Mouse (Mus musculus) CD4-positive, CD25-positive, alpha-beta regulatory T cell, adult 2 months (primary cell): ENCODE data around the gene Mylk3.

Experiments used
- DNase-seq: peaks from one replicate; pipeline ENCODE4 v3.0.0-alpha.2; 2012; ENCODE audit warnings: low read depth, low spot score

The Mylk3 gene

DNA sequence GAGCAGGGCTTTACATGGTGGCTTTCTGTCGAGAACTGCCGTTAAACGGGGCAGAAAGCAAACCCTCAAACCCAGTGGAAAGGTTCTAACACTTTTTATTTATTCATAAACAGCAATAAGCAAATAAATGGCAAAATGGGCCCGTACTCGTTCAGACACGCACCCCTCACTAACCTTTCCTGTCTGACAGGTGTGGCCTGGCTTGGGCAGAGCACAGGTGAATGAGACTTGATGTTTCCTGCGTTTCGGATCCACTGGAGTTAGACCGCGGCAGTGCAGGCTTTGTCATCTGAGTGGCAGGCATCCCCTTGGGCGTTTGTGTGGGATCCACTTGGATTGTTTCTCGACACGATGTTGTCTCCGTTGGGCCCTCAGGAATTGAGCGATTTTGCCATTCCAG is 64.2 kb downstream of the Mylk3 start:
- DNase-seq, result no peak

- no peak for DNase-seq
Observed at GRCm38 (mm10) chr8:85318534-85318933, 67.6 kb downstream of the Mylk3 start.

DNA sequence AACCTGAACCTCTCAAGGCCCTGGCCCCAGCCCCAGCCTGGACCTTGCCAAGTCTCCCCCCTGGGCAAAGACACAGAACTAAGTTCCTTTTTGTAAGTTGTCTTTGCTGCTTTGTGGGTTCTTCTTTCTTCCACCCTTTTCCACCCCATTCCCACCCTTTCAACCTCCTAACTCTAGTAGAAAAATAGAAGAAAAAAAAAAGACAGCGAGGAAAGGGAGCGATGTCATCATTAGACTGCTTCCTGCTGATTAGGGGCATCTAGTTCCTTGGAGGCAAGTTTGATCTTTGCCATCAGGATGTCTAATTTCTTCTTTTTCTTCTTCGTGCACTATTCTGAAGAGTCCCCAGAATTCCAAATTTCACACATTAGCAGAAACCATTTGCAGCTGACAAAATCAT is 73.1 kb downstream of the Mylk3 start:
- no peak for DNase-seq

GRCm38 (mm10) chr8:85311743-85312142 is 74.4 kb downstream of the Mylk3 start:
- peak; percentile 49 for DNase-seq

DNA sequence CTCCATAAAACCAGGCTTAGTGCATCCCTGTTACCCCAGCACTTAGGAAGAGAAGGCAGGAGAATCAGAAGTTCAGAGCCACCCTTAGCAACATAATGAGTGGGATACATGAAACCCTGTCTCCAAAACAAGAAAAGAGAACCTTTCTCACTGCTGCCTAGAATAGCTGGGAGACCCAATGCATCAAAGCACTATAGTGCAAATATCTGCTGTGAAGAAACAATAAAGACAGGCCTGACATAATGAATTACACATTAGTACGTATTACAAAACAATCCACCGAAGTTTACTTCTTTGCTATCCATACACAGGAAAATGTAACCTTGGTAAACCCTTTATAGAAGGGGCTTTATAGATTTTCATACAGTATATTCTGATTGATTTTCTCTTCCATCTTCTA is 77.6 kb downstream of the Mylk3 start:
- DNase-seq, result no peak

- no peak for DNase-seq
Observed at GRCm38 (mm10) chr8:85303531-85303930, 82.6 kb downstream of the Mylk3 start.

GRCm38 (mm10) chr8:85302931-85303330 is 83.2 kb downstream of the Mylk3 start:
- no peak for DNase-seq

DNA sequence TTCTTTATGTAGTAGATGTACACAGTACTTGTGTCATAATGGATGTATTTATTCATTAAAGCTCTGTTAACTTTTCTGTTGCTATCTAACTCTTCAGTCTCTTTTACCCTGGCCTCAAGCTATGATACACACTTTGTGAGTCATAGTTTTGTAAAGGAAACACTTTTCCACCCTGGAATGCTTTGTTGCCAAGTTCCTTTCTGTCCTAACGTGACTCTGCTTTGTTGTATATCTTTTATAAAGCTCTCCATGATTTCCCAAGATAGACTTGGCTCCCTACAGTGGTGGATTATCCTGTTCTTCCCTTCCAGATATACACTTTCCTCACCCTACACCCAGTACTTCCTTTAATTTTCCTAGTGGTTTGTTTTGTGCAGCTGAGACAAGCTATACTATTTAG is 84.2 kb downstream of the Mylk3 start:
- no peak for DNase-seq

DNA sequence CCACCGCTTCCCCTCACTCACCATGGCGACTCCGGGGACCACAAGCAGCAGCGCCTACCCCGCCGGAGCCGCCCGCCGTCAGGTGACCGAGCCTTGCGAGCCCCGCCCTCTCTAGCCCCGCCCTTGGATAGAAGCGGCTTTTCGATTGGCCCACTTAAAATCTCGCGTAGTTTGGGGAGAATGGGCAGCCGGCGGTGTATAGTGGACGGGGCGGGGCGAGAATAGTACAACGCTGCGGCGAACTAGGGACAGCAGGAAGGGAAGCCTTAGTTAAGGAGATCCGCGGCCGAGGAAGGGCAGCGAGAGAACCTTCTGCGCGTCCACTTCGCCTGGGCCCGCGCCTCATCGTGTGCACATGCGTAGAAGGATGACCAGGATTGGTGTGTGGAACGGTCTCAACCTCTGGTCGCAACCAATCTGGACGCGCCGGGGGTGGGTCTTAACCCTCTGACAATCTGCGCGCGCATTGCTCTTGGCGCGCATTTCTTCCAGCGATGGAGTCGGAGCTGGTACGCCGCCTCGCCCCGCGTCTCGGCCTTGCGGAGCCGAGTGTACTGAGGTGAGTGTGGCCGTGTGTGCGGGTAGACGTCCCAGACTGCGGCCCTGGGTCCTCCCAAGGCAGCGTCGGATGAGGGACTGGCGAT is 86.6 kb downstream of the Mylk3 start, which contains the start of the genes Orc6 and Vps35:
Gene Orc6 (plus strand): TSS at position 199 of the 644 bp plus-strand sequence.
Gene Vps35 (minus strand): TSS at position 369 of the 644 bp plus-strand sequence.
- DNase-seq, result peak; percentile 97

DNA sequence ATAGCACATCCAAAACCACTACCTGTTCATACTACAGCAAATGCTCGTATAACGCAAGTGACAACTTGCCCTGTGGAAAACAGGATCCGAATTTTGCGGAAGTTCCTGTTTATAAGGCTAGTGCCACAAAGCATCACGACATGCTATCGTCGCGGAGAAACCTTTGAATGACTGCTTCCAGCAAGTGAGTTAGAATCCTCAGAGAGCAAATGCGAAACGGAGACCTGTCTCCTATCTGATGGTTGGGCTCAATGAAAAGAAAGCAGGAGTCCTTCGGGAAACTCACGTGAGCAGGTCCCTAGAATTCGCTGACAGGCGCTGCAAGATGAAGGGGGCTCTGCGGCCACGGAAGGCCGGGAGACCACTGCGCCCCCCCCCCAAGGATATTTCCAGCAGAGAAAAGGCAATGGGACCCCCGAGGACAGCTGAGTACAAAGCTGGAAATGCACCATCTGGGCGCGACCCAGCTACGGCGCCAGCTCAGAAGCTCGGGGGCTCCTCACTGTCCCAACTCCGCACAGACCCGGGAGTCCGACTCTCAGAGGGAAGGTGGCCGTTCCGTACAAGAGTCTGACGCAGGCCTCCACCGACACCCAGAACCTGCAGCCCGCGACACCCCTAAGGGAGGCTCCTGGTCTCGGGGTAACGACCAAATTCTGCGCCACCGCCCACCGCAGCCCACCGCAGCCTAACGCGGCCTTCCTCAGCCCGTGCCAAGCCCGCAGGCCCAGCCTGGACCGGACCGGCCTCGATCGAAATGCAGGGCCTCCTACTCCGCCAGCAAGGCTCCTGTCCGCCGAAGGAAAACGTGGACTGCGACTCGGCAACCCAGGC is 87.3 kb downstream of the Mylk3 start:
- peak; percentile 24 for DNase-seq

- DNase-seq, result no peak
Observed at GRCm38 (mm10) chr8:85286846-85287245, 99.3 kb downstream of the Mylk3 start.
